Comparison of ENCODE assay signal across 11 mouse cellular contexts in genomic region chr2:118523163-118523730, GRCm38 (mm10). TPM values are rescaled to one million over a fixed set of nuclear protein-coding genes. Genes with fewer than 3 reads are reported as not detected.
A peak's percentile ranks its signal among the peaks of the same experiment; 100 is the strongest.
DNase-seq lines count a peak whose midpoint lies in the region; ATAC-seq lines count a peak whose summit lies in the region.
"Had no signal": no experiment of that assay in that cellular context is flagged by ENCODE, and none has a peak within 500 bp of the region (broad histone marks: within the 10 kb centered on the region; RNA-seq: fewer than 3 reads in every experiment).

No protein-coding gene starts in this region.

- 62% methylated on average over 5 of the region's 5 CpGs for WGBS in forebrain, embryonic 10.5 days
- 42% methylated on average over 5 of the region's 5 CpGs for WGBS in forebrain, embryonic 15.5 days
- 58% methylated on average over 5 of the region's 5 CpGs for WGBS in embryonic facial prominence, embryonic 10.5 days
- 49% methylated on average over 5 of the region's 5 CpGs for WGBS in limb, embryonic 13.5 days

- no peaks in the 10 kb centered on the region for H3K36me3 ChIP-seq in forebrain, embryonic 10.5 days (replicated peaks)
- H3K36me3 ChIP-seq in forebrain, embryonic 15.5 days = no peaks in the 10 kb centered on the region
- H3K36me3 ChIP-seq in embryonic facial prominence, embryonic 10.5 days (replicated peaks) = no peaks in the 10 kb centered on the region
- no peaks in the 10 kb centered on the region for H3K36me3 ChIP-seq in limb, embryonic 13.5 days
- H3K36me3 ChIP-seq: liver, embryonic 12.5 days had no signal

- no peaks in the 10 kb centered on the region for H3K27me3 ChIP-seq in forebrain, embryonic 10.5 days (ENCODE audit: poor library complexity, severe bottlenecking)
- H3K27me3 ChIP-seq in forebrain, embryonic 15.5 days = no peaks in the 10 kb centered on the region
- no peaks in the 10 kb centered on the region for H3K27me3 ChIP-seq in embryonic facial prominence, embryonic 10.5 days (replicated peaks; ENCODE audit: low read depth, poor library complexity, severe bottlenecking)
- H3K27me3 ChIP-seq in limb, embryonic 13.5 days = no peaks in the 10 kb centered on the region
- H3K27me3 ChIP-seq: liver, embryonic 12.5 days had no signal

- H3K4me3 ChIP-seq in forebrain, embryonic 10.5 days = no peak overlapping the region
- H3K4me3 ChIP-seq in forebrain, embryonic 15.5 days = no peak overlapping the region
- no peak overlapping the region for H3K4me3 ChIP-seq in embryonic facial prominence, embryonic 10.5 days
- H3K4me3 ChIP-seq in limb, embryonic 13.5 days = no peak overlapping the region
- H3K4me3 ChIP-seq: erythroblast, embryonic 14.5 days; liver, embryonic 12.5 days had no signal

- no peak overlapping the region for H3K9ac ChIP-seq in forebrain, embryonic 15.5 days (replicated peaks)
- no peak overlapping the region for H3K9ac ChIP-seq in limb, embryonic 13.5 days
- H3K9ac ChIP-seq: liver, embryonic 12.5 days had no signal

- no peak overlapping the region for H3K4me2 ChIP-seq in forebrain, embryonic 15.5 days (replicated peaks)
- no peak overlapping the region for H3K4me2 ChIP-seq in limb, embryonic 13.5 days (replicated peaks)
- H3K4me2 ChIP-seq: liver, embryonic 12.5 days had no signal

- no peak for ATAC-seq in forebrain, embryonic 15.5 days (replicated peaks)
- no peak for ATAC-seq in limb, embryonic 13.5 days (ENCODE audit: low FRiP score, low read depth)
- ATAC-seq in frontal cortex, adult (ENCODE audit: low TSS enrichment) = no peak
- ATAC-seq: liver, embryonic 12.5 days had no signal

- peak overlapping the region; percentile 32; the same call in 1 of the 2 replicates for H3K27ac ChIP-seq in forebrain, embryonic 10.5 days
- H3K27ac ChIP-seq in forebrain, embryonic 15.5 days (replicated peaks) = no peak overlapping the region
- H3K27ac ChIP-seq in embryonic facial prominence, embryonic 10.5 days (replicated peaks) = peak overlapping the region; percentile 92
- H3K27ac ChIP-seq in limb, embryonic 13.5 days = peak overlapping the region; percentile 33; the same call in 1 of the 2 replicates

- no peak for DNase-seq in forebrain, embryonic 10.5 days (ENCODE audit: extremely low spot score, low spot score)
- peak; percentile 38 for DNase-seq in kidney, adult 9 months
- no peak for DNase-seq in kidney, postnatal 4 days
- DNase-seq in embryonic facial prominence, embryonic 10.5 days (ENCODE audit: low spot score) = no peak
- DNase-seq in ovary, adult 18-20 months (ENCODE audit: low spot score) = no peak
- DNase-seq: cerebellum, postnatal 25 days had no signal

- no peaks in the 10 kb centered on the region for H3K9me3 ChIP-seq in forebrain, embryonic 10.5 days
- H3K9me3 ChIP-seq in forebrain, embryonic 15.5 days = no peaks in the 10 kb centered on the region
- no peaks in the 10 kb centered on the region for H3K9me3 ChIP-seq in embryonic facial prominence, embryonic 10.5 days
- H3K9me3 ChIP-seq in limb, embryonic 13.5 days = no peaks in the 10 kb centered on the region
- H3K9me3 ChIP-seq: liver, embryonic 12.5 days had no signal

- H3K4me1 ChIP-seq in forebrain, embryonic 10.5 days = peaks cover 56% of the 10 kb centered on the region
- peaks cover 7% of the 10 kb centered on the region; the same call in 1 of the 2 replicates for H3K4me1 ChIP-seq in forebrain, embryonic 15.5 days
- peaks cover 58% of the 10 kb centered on the region for H3K4me1 ChIP-seq in embryonic facial prominence, embryonic 10.5 days
- H3K4me1 ChIP-seq in limb, embryonic 13.5 days = peaks cover 43% of the 10 kb centered on the region

RNA-seq across cellular contexts. Expression of gene Bmf, which starts 26.2 kb away (rescaled TPM):
- polyA plus RNA-seq in forebrain, embryonic 10.5 days (2016; fragmentation: Nextera tagmentation; extraction: Ambion mirVana) = 3.8 and 4.5 TPM in 2 replicates
- polyA plus RNA-seq in forebrain, embryonic 15.5 days (2015; fragmentation: Nextera tagmentation; extraction: Ambion mirVana) = 1.3 and 1.8 TPM in 2 replicates
- polyA plus RNA-seq in embryonic facial prominence, embryonic 10.5 days (2016; fragmentation: Nextera tagmentation; extraction: Ambion mirVana) = 5.6 and 6.0 TPM in 2 replicates
- polyA plus RNA-seq in limb, embryonic 13.5 days (2015; fragmentation: Nextera tagmentation; extraction: Ambion mirVana) = 6.8 and 7.3 TPM in 2 replicates

RNA-seq across cellular contexts. Expression of gene Srp14, which starts 43.7 kb away (rescaled TPM):
- 238 and 240 TPM in 2 replicates for polyA plus RNA-seq in forebrain, embryonic 10.5 days (2016; fragmentation: Nextera tagmentation; extraction: Ambion mirVana)
- polyA plus RNA-seq in forebrain, embryonic 15.5 days (2015; fragmentation: Nextera tagmentation; extraction: Ambion mirVana) = 332 and 333 TPM in 2 replicates
- 234 and 245 TPM in 2 replicates for polyA plus RNA-seq in embryonic facial prominence, embryonic 10.5 days (2016; fragmentation: Nextera tagmentation; extraction: Ambion mirVana)
- polyA plus RNA-seq in limb, embryonic 13.5 days (2015; fragmentation: Nextera tagmentation; extraction: Ambion mirVana) = 244 and 249 TPM in 2 replicates
